9 mouse cellular contexts compared by ENCODE assay signal in genomic region chr9:49051349-49051748, GRCm38 (mm10). TPM values are rescaled to one million over a fixed set of nuclear protein-coding genes. Genes with fewer than 3 reads are reported as not detected.
A peak's percentile ranks its signal among the peaks of the same experiment; 100 is the strongest.
DNase-seq lines count a peak whose midpoint lies in the region; ATAC-seq and TF ChIP-seq lines count a peak whose summit lies in the region.
"Had no signal": no experiment of that assay in that cellular context is flagged by ENCODE, and none has a peak within 500 bp of the region (broad histone marks: within the 10 kb centered on the region; RNA-seq: fewer than 3 reads in every experiment).

No protein-coding gene starts in this region.

- no peaks in the 10 kb centered on the region for H3K9me3 ChIP-seq in CH12.LX (replicated peaks; ENCODE audit: low read length)
- H3K9me3 ChIP-seq: lung, embryonic 15.5 days had no signal

- DNase-seq in CD4-positive, CD25-positive, alpha-beta regulatory T cell, adult 2 months (ENCODE audit: low read depth, low spot score), result peak; percentile 83
- DNase-seq in CH12.LX (ENCODE audit: extremely low read depth), result peak; percentile 76
- DNase-seq in brain, embryonic 14.5 days (ENCODE audit: low read depth), result peak; percentile 85
- DNase-seq in kidney, postnatal 36 days, result peak; percentile 66 to 85
- peak; percentile 80 for DNase-seq in lung, postnatal 10 days
- peak; percentile 38 for DNase-seq in skeletal muscle tissue, adult 2 months (ENCODE audit: low read depth, low spot score)

- no peak for TF ChIP-seq EP300 in CH12.LX (IDR thresholded peaks at IDR 0.05; ENCODE audit: low read length)

- H3K4me1 ChIP-seq in CH12.LX (ENCODE audit: control insufficient read depth in 1 of 2, insufficient read depth in 2 of 2), result peaks cover 0 to 24% of the 10 kb centered on the region in 2 experiments; a peak in 3 of 4 replicates

- H3K79me2 ChIP-seq in CH12.LX (replicated peaks; ENCODE audit: control insufficient read depth, extremely low read depth, insufficient read depth, poor library complexity, severe bottlenecking), result peaks cover 3% of the 10 kb centered on the region; the same call in 1 of the 2 replicates

- no peak overlapping the region for H3K9ac ChIP-seq in CH12.LX (ENCODE audit: insufficient read depth, low read depth)
- H3K9ac ChIP-seq: lung, embryonic 15.5 days had no signal

- no peaks in the 10 kb centered on the region for H3K36me3 ChIP-seq in CH12.LX (replicated peaks in 1 of 2; ENCODE audit: control insufficient read depth in 1 of 2, insufficient read depth in 1 of 2, low read length in 1 of 2)
- H3K36me3 ChIP-seq: lung, embryonic 15.5 days had no signal

- ATAC-seq in CD4-positive, CD25-positive, alpha-beta regulatory T cell, adult 4 months, result no peak
- ATAC-seq in frontal cortex, adult (ENCODE audit: low TSS enrichment), result peak; percentile 62

- no peak for TF ChIP-seq POLR2A in CH12.LX (IDR thresholded peaks at IDR 0.05; ENCODE audit: low read depth, low read length)
- TF ChIP-seq POLR2A in brain, embryonic 14.5 days (IDR thresholded peaks at IDR 0.05; ENCODE audit: borderline replicate concordance, extremely low read depth, insufficient read depth, insufficient read length, poor library complexity, severe bottlenecking), result no peak

- H3K4me3 ChIP-seq in CH12.LX (replicated peaks in 1 of 3; ENCODE audit: low read depth in 2 of 3, low read length in 2 of 3, poor library complexity in 1 of 3), result no peak overlapping the region
- H3K4me3 ChIP-seq: lung, embryonic 15.5 days had no signal

- no peak overlapping the region for H3K27ac ChIP-seq in CH12.LX (ENCODE audit: insufficient read depth, low read depth)
- H3K27ac ChIP-seq: lung, embryonic 15.5 days had no signal

- peak; percentile 82 to 86 for TF ChIP-seq CTCF in CH12.LX (conservative IDR thresholded peaks at IDR 0.05 in 1 of 2, IDR thresholded peaks at IDR 0.05 in 1 of 2; ENCODE audit: low read depth in 2 of 2, low read length in 2 of 2)
- TF ChIP-seq CTCF in brain, embryonic 14.5 days (IDR thresholded peaks at IDR 0.05; ENCODE audit: borderline replicate concordance, extremely low read depth, insufficient read depth, insufficient read length), result peak; percentile 85; the same call in 1 of the 2 replicates

- H3K4me2 ChIP-seq in CH12.LX (ENCODE audit: insufficient read depth, low read depth, poor library complexity, severe bottlenecking), result no peak overlapping the region
- H3K4me2 ChIP-seq: lung, embryonic 15.5 days had no signal

- in situ Hi-C loops in CH12.LX (cut with MboI; ENCODE audit: low pct_ligation_motif_present, low pct_unique_long_range_greater_than_20kb, low sequenced_read_pairs), result no loop called here

- no peaks in the 10 kb centered on the region for H3K27me3 ChIP-seq in CH12.LX (replicated peaks)
- H3K27me3 ChIP-seq: lung, embryonic 15.5 days had no signal

- dilution Hi-C loops in CH12.LX (cut with MboI; ENCODE audit: extremely low pct_ligation_motif_present, extremely low pct_unique_long_range_greater_than_20kb, low sequenced_read_pairs), result no loop called here

- TF ChIP-seq RAD21 in CH12.LX (IDR thresholded peaks at IDR 0.05; ENCODE audit: low read depth, low read length), result peak; percentile 55

TF ChIP-seq in CH12.LX, 34 proteins besides CTCF, POLR2A, EP300 and RAD21:
- TF ChIP-seq SMC3 (IDR thresholded peaks at IDR 0.05; ENCODE audit: low read depth, low read length) (peak; percentile 82), NELFE (IDR thresholded peaks at IDR 0.05; ENCODE audit: low read depth, low read length) (no peak)

RNA-seq across cellular contexts. Expression of gene Zw10, which starts 4.1 kb away (rescaled TPM):
- 10 to 100 TPM; 39.4 to 49.4 TPM for polyA plus RNA-seq in CD4-positive, CD25-positive, alpha-beta regulatory T cell, adult 4 months (2017; shearing (Covaris generic))
- total RNA-seq in CH12.LX (2012; rRNA removed) (18.3 and 23.3 TPM in 2 replicates), CH12.LX (2014; rRNA removed) (19.8 and 21.2 TPM in 2 replicates)
- 25.4 and 26.2 TPM in 2 replicates for polyA plus RNA-seq in CH12.LX (2012; ENCODE audit: insufficient read length, low read depth)
- polyA plus RNA-seq in brain, embryonic 14.5 days (2012; rRNA removed), result 28.9 and 36.7 TPM in 2 replicates

RNA-seq across cellular contexts. Expression of gene Tmprss5, which starts 29.7 kb away (rescaled TPM):
- polyA plus RNA-seq in CD4-positive, CD25-positive, alpha-beta regulatory T cell, adult 4 months (2017; shearing (Covaris generic)), result not detected
- total RNA-seq in CH12.LX (2012; rRNA removed) (not detected in 2 replicates), CH12.LX (2014; rRNA removed) (not detected in 2 replicates)
- not detected in 2 replicates for polyA plus RNA-seq in CH12.LX (2012; ENCODE audit: insufficient read length, low read depth)
- 1.8 and 2.2 TPM in 2 replicates for polyA plus RNA-seq in brain, embryonic 14.5 days (2012; rRNA removed)
